Mouse (Mus musculus) lung, adult 18-20 months (tissue): ENCODE data around the gene Atp6v1g3.

ENCODE experiments used
- DNase-seq, 2 experiments: peaks; one replicate each; pipeline ENCODE4 v3.0.0; 2022; ENCODE audit warnings: mixed read lengths in 2 of 2

Gene Atp6v1g3

GRCm38 (mm10) chr1:138273438-138273837 is at the start of gene Atp6v1g3:
Gene Atp6v1g3, plus strand, starts transcription at chr1:138273738.
- no peak for DNase-seq

GRCm38 (mm10) chr1:138233051-138233450 is 40.5 kb upstream of the Atp6v1g3 start:
- no peak for DNase-seq

GRCm38 (mm10) chr1:138237252-138237651 is 36.3 kb upstream of the Atp6v1g3 start:
- DNase-seq, result no peak

- DNase-seq, result peak; percentile 29 to 32
These were observed 29.6 kb upstream of the Atp6v1g3 start for GRCm38 (mm10) chr1:138243947-138244346.

GRCm38 (mm10) chr1:138244485-138244884 is 29.1 kb upstream of the Atp6v1g3 start:
- DNase-seq, result no peak

- no peak for DNase-seq
These were observed 28.4 kb upstream of the Atp6v1g3 start for GRCm38 (mm10) chr1:138245103-138245502.

GRCm38 (mm10) chr1:138245533-138245932 is 28.0 kb upstream of the Atp6v1g3 start:
- DNase-seq, result no peak

GRCm38 (mm10) chr1:138246438-138247164 is 26.9 kb upstream of the Atp6v1g3 start:
- no peak for DNase-seq

GRCm38 (mm10) chr1:138247699-138248483 is 25.6 kb upstream of the Atp6v1g3 start:
- peak; percentile 11 to 14 for DNase-seq

GRCm38 (mm10) chr1:138248770-138249169 is 24.8 kb upstream of the Atp6v1g3 start:
- no peak for DNase-seq

- DNase-seq, result no peak
These were observed 22.6 kb upstream of the Atp6v1g3 start for GRCm38 (mm10) chr1:138250951-138251350.

GRCm38 (mm10) chr1:138256172-138256789 is 17.3 kb upstream of the Atp6v1g3 start:
- DNase-seq, result no peak

- no peak for DNase-seq
These were observed 14.8 kb upstream of the Atp6v1g3 start for GRCm38 (mm10) chr1:138258758-138259157.

GRCm38 (mm10) chr1:138261520-138261919 is 12.0 kb upstream of the Atp6v1g3 start:
- no peak for DNase-seq

GRCm38 (mm10) chr1:138262408-138262807 is 11.1 kb upstream of the Atp6v1g3 start:
- no peak for DNase-seq

- DNase-seq, result no peak
These were observed 6.0 kb upstream of the Atp6v1g3 start for GRCm38 (mm10) chr1:138267465-138268055.

- no peak for DNase-seq
These were observed 1.4 kb downstream of the Atp6v1g3 start for GRCm38 (mm10) chr1:138274930-138275329.

- peak; percentile 22 to 29 for DNase-seq
These were observed 2.3 kb downstream of the Atp6v1g3 start for GRCm38 (mm10) chr1:138275859-138276258.

- no peak for DNase-seq
These were observed 7.6 kb downstream of the Atp6v1g3 start for GRCm38 (mm10) chr1:138281139-138281538.

- no peak for DNase-seq
These were observed 9.0 kb downstream of the Atp6v1g3 start for GRCm38 (mm10) chr1:138282413-138283141.

- no peak for DNase-seq
These were observed 14.1 kb downstream of the Atp6v1g3 start for GRCm38 (mm10) chr1:138287665-138288064.

- DNase-seq, result no peak
These were observed 15.2 kb downstream of the Atp6v1g3 start for GRCm38 (mm10) chr1:138288721-138289120.
